Comparison of ENCODE assay signal across 12 mouse cellular contexts in the genomic region with DNA sequence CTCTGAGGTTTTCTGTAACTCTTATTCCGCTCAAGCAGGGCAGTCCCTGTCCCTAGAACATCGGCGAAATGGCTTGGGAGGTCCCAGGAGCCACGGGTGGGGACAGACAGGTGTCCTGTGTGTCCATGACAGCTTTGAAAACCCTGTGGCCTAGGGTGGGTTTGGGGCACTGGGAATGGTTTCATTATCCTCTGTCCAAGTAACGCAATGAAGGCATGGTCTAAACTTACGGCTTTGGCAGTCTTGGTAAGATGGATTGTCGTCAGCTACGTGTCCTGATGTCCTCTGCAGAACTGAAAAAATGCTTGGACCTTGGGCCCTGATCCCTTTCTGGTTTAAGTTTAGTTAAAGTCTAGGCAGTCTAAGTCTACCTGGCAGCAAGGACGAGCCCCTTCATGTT.
"Had no signal": no experiment of that assay in that cellular context is flagged by ENCODE, and none has a peak within 500 bp of the region (broad histone marks: within the 10 kb centered on the region; RNA-seq: fewer than 3 reads in every experiment).

No protein-coding gene starts in this region.

- H3K27me3 ChIP-seq: intestine, embryonic 15.5 days; liver, embryonic 12.5 days; midbrain, embryonic 15.5 days; neural tube, embryonic 12.5 days had no signal

- H3K27ac ChIP-seq: intestine, embryonic 15.5 days; liver, embryonic 12.5 days; macrophage; midbrain, embryonic 15.5 days; neural tube, embryonic 12.5 days had no signal

- H3K4me3 ChIP-seq: intestine, embryonic 15.5 days; liver, embryonic 12.5 days; megakaryocyte, embryonic 14.5 days; midbrain, embryonic 15.5 days; neural tube, embryonic 12.5 days had no signal

- DNase-seq: left cerebral cortex, postnatal 4 days; lung, embryonic 14.5 days; lung, postnatal 14 days; thymus, adult 18-20 months; thymus, postnatal 14 days had no signal

- ATAC-seq: intestine, embryonic 15.5 days; liver, embryonic 12.5 days; midbrain, embryonic 15.5 days had no signal

- H3K4me2 ChIP-seq: intestine, embryonic 15.5 days; liver, embryonic 12.5 days; lung, embryonic 14.5 days; midbrain, embryonic 11.5 days; midbrain, embryonic 15.5 days; neural tube, embryonic 12.5 days had no signal

- H3K36me3 ChIP-seq: intestine, embryonic 15.5 days; liver, embryonic 12.5 days; midbrain, embryonic 15.5 days; neural tube, embryonic 12.5 days had no signal

- H3K9ac ChIP-seq: intestine, embryonic 15.5 days; liver, embryonic 12.5 days; lung, embryonic 14.5 days; midbrain, embryonic 15.5 days; neural tube, embryonic 12.5 days had no signal

- H3K9me3 ChIP-seq: intestine, embryonic 15.5 days; liver, embryonic 12.5 days; megakaryocyte, embryonic 14.5 days; midbrain, embryonic 15.5 days; neural tube, embryonic 12.5 days had no signal

- H3K4me1 ChIP-seq: intestine, embryonic 15.5 days; liver, embryonic 12.5 days; megakaryocyte, embryonic 14.5 days; midbrain, embryonic 15.5 days; neural tube, embryonic 12.5 days had no signal
